Mouse (Mus musculus) embryonic fibroblast, embryonic 13.5 days (primary cell): ENCODE results near the gene Olfr615. TPM values are rescaled to one million over a fixed set of nuclear protein-coding genes. Genes with fewer than 3 reads are reported as not detected.
"Not testable (repeated sequence)": the region's sequence is repeated elsewhere in the genome, so short reads cannot be mapped to it uniquely, and the experiment has no call there.

Experiments
- H3K27ac ChIP-seq: 2 replicates; pipeline ENCODE4 v1.5.1; 2012; ENCODE audit warnings: low read length, control low read depth, inconsistent platforms; ENCODE audit not compliant: insufficient read depth
- H3K4me1 ChIP-seq: 2 replicates; pipeline ENCODE4 v1.6.1; 2011; ENCODE audit warnings: low read length; ENCODE audit not compliant: control insufficient read depth, insufficient read depth
- H3K4me3 ChIP-seq: 2 replicates; pipeline ENCODE4 v1.5.1; 2011; ENCODE audit warnings: mild to moderate bottlenecking, control low read depth, low read length; ENCODE audit not compliant: insufficient read depth
- CTCF ChIP-seq: IDR thresholded peaks from 2 replicates; pipeline ENCODE4 v1.5.1; 2011; ENCODE audit warnings: mild to moderate bottlenecking, control low read depth, low read length, moderate library complexity, borderline replicate concordance; ENCODE audit not compliant: insufficient read depth
- POLR2A ChIP-seq: IDR thresholded peaks from 2 replicates; pipeline ENCODE4 v1.6.1; 2011; ENCODE audit warnings: low read depth, mild to moderate bottlenecking, control low read depth, low read length, moderate library complexity
- polyA plus RNA-seq: library from polyadenylated mRNA; stranded (reverse); fragments of >200 nt; gene quantifications from 2 replicates; pipeline ENCODE4 v1.2.4, GENCODE M21; 2011; ENCODE audit warnings: low read depth; ENCODE audit not compliant: missing spikeins, insufficient read length

Olfr615 gene
- polyA plus RNA-seq = not detected in 2 replicates

GRCm38 (mm10) chr7:103555779-103556178 lies at the start of gene Olfr615:
TSS of gene Olfr615 (plus strand) at chr7:103556079.
- Histone ChIP-seq H3K27ac (no peak within 1 kb of the TSS), H3K4me3 (no peak within 1 kb of the TSS), H3K4me1 (no peaks in the 10 kb centered on the region)
- TF ChIP-seq CTCF = no peak
- no peak for TF ChIP-seq POLR2A

- Histone ChIP-seq H3K4me1 (no peaks in the 10 kb centered on the region), H3K27ac (no peak within 1 kb of the TSS), H3K4me3 (no peak within 1 kb of the TSS)
- TF ChIP-seq CTCF (no peak), POLR2A (no peak)
Measured at GRCm38 (mm10) chr7:103512022-103512421, 43.9 kb upstream of the Olfr615 start, which contains the start of gene Olfr610. TSS of gene Olfr610 (minus strand) at chr7:103512122.

- H3K4me3 ChIP-seq, H3K27ac ChIP-seq, H3K4me1 ChIP-seq: not testable (repeated sequence)
Measured at GRCm38 (mm10) chr7:103520746-103521145, 35.1 kb upstream of the Olfr615 start, which contains the start of gene Olfr611. TSS of gene Olfr611 (minus strand) at chr7:103520846.

- H3K4me1 ChIP-seq, H3K4me3 ChIP-seq, H3K27ac ChIP-seq: not testable (repeated sequence)
Measured at GRCm38 (mm10) chr7:103542617-103543016, 13.3 kb upstream of the Olfr615 start, which contains the start of gene Olfr612. TSS of gene Olfr612 (minus strand) at chr7:103542717.

- TF ChIP-seq POLR2A (no peak), CTCF (no peak)
- Histone ChIP-seq H3K4me1 (no peaks in the 10 kb centered on the region), H3K27ac (no peak within 1 kb of the TSS)
Measured at GRCm38 (mm10) chr7:103547774-103548173, 8.1 kb upstream of the Olfr615 start, which contains the start of gene Olfr613. TSS of gene Olfr613 (plus strand) at chr7:103548074.

GRCm38 (mm10) chr7:103569043-103569442 lies 13.2 kb downstream of the Olfr615 start, which contains the start of gene Olfr616:
TSS of gene Olfr616 (minus strand) at chr7:103569143.
- Histone ChIP-seq H3K4me3 (no peak within 1 kb of the TSS), H3K27ac (no peak within 1 kb of the TSS), H3K4me1 (no peaks in the 10 kb centered on the region)
- no peak for TF ChIP-seq CTCF

More at GRCm38 (mm10) chr7:103547774-103548173, 8.1 kb upstream of the Olfr615 start, which contains the start of gene Olfr613:
- H3K4me3 ChIP-seq = no peak within 1 kb of the TSS

GRCm38 (mm10) chr7:103572761-103573160 lies 16.9 kb downstream of the Olfr615 start, which contains the start of gene Olfr617:
TSS of gene Olfr617 (plus strand) at chr7:103573061.
- no peak within 1 kb of the TSS for H3K4me3 ChIP-seq
- TF ChIP-seq CTCF (no peak), POLR2A (no peak)
- no peak within 1 kb of the TSS for H3K27ac ChIP-seq
- no peaks in the 10 kb centered on the region for H3K4me1 ChIP-seq

- H3K4me1 ChIP-seq = no peaks in the 10 kb centered on the region
- H3K27ac ChIP-seq = no peak within 1 kb of the TSS
- no peak for TF ChIP-seq POLR2A
- no peak within 1 kb of the TSS for H3K4me3 ChIP-seq
Measured at GRCm38 (mm10) chr7:103589803-103590202, 33.9 kb downstream of the Olfr615 start, which contains the start of gene Olfr618. TSS of gene Olfr618 (plus strand) at chr7:103590103.

GRCm38 (mm10) chr7:103600275-103600674 lies 44.4 kb downstream of the Olfr615 start, which contains the start of gene Olfr619:
TSS of gene Olfr619 (plus strand) at chr7:103600575.
- no peaks in the 10 kb centered on the region for H3K4me1 ChIP-seq
- no peak within 1 kb of the TSS for H3K27ac ChIP-seq
- no peak within 1 kb of the TSS for H3K4me3 ChIP-seq
- no peak for TF ChIP-seq CTCF
- TF ChIP-seq POLR2A = no peak

GRCm38 (mm10) chr7:103607425-103607824 lies 51.5 kb downstream of the Olfr615 start:
- no peak for TF ChIP-seq POLR2A
- TF ChIP-seq CTCF = no peak
- Histone ChIP-seq H3K4me1 (no peaks in the 10 kb centered on the region), H3K27ac (no peak overlapping the region), H3K4me3 (no peak overlapping the region)

GRCm38 (mm10) chr7:103612434-103612833 lies 56.6 kb downstream of the Olfr615 start, which contains the start of gene Olfr620:
TSS of gene Olfr620 (minus strand) at chr7:103612534.
- Histone ChIP-seq H3K4me3 (no peak within 1 kb of the TSS), H3K27ac (no peak within 1 kb of the TSS), H3K4me1 (no peaks in the 10 kb centered on the region)
- no peak for TF ChIP-seq POLR2A
- TF ChIP-seq CTCF = no peak

Other genes starting within 250 kb of the Olfr615 start
- gene Olfr597, start 239.8 kb upstream of the Olfr615 start, polyA plus RNA-seq = not detected in 2 replicates
- not detected in 2 replicates for gene Olfr598, start 232.5 kb upstream of the Olfr615 start, polyA plus RNA-seq
- not detected in 2 replicates for gene Olfr599, start 220.2 kb upstream of the Olfr615 start, polyA plus RNA-seq
- gene Olfr600, start 206.4 kb upstream of the Olfr615 start, polyA plus RNA-seq = not detected in 2 replicates
- not detected in 2 replicates for gene Olfr601, start 193.4 kb upstream of the Olfr615 start, polyA plus RNA-seq
- gene Olfr603, start 169.9 kb upstream of the Olfr615 start, polyA plus RNA-seq = not detected in 2 replicates
- gene Usp17lc, start 141.0 kb upstream of the Olfr615 start, polyA plus RNA-seq = not detected in 2 replicates
- not detected in 2 replicates for gene Olfr605, start 110.6 kb upstream of the Olfr615 start, polyA plus RNA-seq
- not detected in 2 replicates for gene Olfr606, start 107.0 kb upstream of the Olfr615 start, polyA plus RNA-seq
- gene Olfr607, start 91.9 kb upstream of the Olfr615 start, polyA plus RNA-seq = not detected in 2 replicates
- not detected in 2 replicates for gene Olfr608, start 86.2 kb upstream of the Olfr615 start, polyA plus RNA-seq
- gene Olfr609, start 58.0 kb upstream of the Olfr615 start, polyA plus RNA-seq = not detected in 2 replicates
- gene Olfr610, start 44.0 kb upstream of the Olfr615 start, polyA plus RNA-seq = not detected in 2 replicates
- gene Olfr611, start 35.2 kb upstream of the Olfr615 start, polyA plus RNA-seq = not detected in 2 replicates
- not detected in 2 replicates for gene Olfr612, start 13.4 kb upstream of the Olfr615 start, polyA plus RNA-seq
- gene Olfr613, start 8.0 kb upstream of the Olfr615 start, polyA plus RNA-seq = not detected in 2 replicates
- gene Olfr616, start 13.1 kb downstream of the Olfr615 start, polyA plus RNA-seq = not detected in 2 replicates
- not detected in 2 replicates for gene Olfr617, start 17.0 kb downstream of the Olfr615 start, polyA plus RNA-seq
- gene Olfr618, start 34.0 kb downstream of the Olfr615 start, polyA plus RNA-seq = not detected in 2 replicates
- gene Olfr619, start 44.5 kb downstream of the Olfr615 start, polyA plus RNA-seq = not detected in 2 replicates
- not detected in 2 replicates for gene Olfr620, start 56.5 kb downstream of the Olfr615 start, polyA plus RNA-seq
- not detected in 2 replicates for gene Olfr622, start 86.6 kb downstream of the Olfr615 start, polyA plus RNA-seq
- gene Olfr623, start 107.6 kb downstream of the Olfr615 start, polyA plus RNA-seq = not detected in 2 replicates
- gene Olfr624, start 115.1 kb downstream of the Olfr615 start, polyA plus RNA-seq = not detected in 2 replicates
- not detected in 2 replicates for gene Olfr625-ps1, start 126.6 kb downstream of the Olfr615 start, polyA plus RNA-seq
- not detected in 2 replicates for gene Olfr243, start 158.6 kb downstream of the Olfr615 start, polyA plus RNA-seq
- not detected in 2 replicates for gene Olfr628, start 174.3 kb downstream of the Olfr615 start, polyA plus RNA-seq
- gene Olfr629, start 188.9 kb downstream of the Olfr615 start, polyA plus RNA-seq = not detected in 2 replicates
- gene Olfr630, start 201.3 kb downstream of the Olfr615 start, polyA plus RNA-seq = not detected in 2 replicates
- not detected in 2 replicates for gene Olfr69, start 215.5 kb downstream of the Olfr615 start, polyA plus RNA-seq
- not detected in 2 replicates for gene Olfr68, start 223.6 kb downstream of the Olfr615 start, polyA plus RNA-seq
- not detected in 2 replicates for gene Olfr67, start 235.7 kb downstream of the Olfr615 start, polyA plus RNA-seq